Mouse (Mus musculus): ENCODE measurements around the gene Kdm4a. TPM values are rescaled to one million over a fixed set of nuclear protein-coding genes. Genes with fewer than 3 reads are reported as not detected.

Kdm4a gene
- polyA plus RNA-seq, 1 experiment from 2014 or later = 22.8 TPM

- Histone ChIP-seq H3K27me3 (replicated peaks; ENCODE audit: control insufficient read depth, insufficient read depth, low read length) (no peaks in the 10 kb centered on the region), H3K27ac (ENCODE audit: low read depth, low read length) (no peak overlapping the region), H3K9me3 (ENCODE audit: control insufficient read depth, low read length) (no peaks in the 10 kb centered on the region), H3K4me2 (no peak overlapping the region), H3K9ac (ENCODE audit: low read depth, low read length) (no peak overlapping the region), H3K4me1 (replicated peaks; ENCODE audit: control insufficient read depth, insufficient read depth, low read length) (no peaks in the 10 kb centered on the region), H3K4me3 (ENCODE audit: low read depth, low read length) (no peak overlapping the region), H3K36me3 (ENCODE audit: control insufficient read depth, insufficient read depth, low read length) (no peaks in the 10 kb centered on the region)
- DNase-seq (ENCODE audit: low spot score) = no peak
- 70% methylated on average over 6 of the region's 6 CpGs for WGBS
- ATAC-seq (replicated peaks; ENCODE audit: low FRiP score) = no peak
Observed at GRCm38 (mm10) chr4:118101497-118101896, 78.3 kb downstream of the Kdm4a start.

GRCm38 (mm10) chr4:118099637-118100364 lies 80.0 kb downstream of the Kdm4a start:
- Histone ChIP-seq H3K27ac (ENCODE audit: low read depth, low read length) (no peak overlapping the region), H3K9me3 (ENCODE audit: control insufficient read depth, low read length) (no peaks in the 10 kb centered on the region), H3K27me3 (replicated peaks; ENCODE audit: control insufficient read depth, insufficient read depth, low read length) (no peaks in the 10 kb centered on the region), H3K36me3 (ENCODE audit: control insufficient read depth, insufficient read depth, low read length) (no peaks in the 10 kb centered on the region), H3K9ac (ENCODE audit: low read depth, low read length) (no peak overlapping the region), H3K4me2 (no peak overlapping the region), H3K4me1 (replicated peaks; ENCODE audit: control insufficient read depth, insufficient read depth, low read length) (no peaks in the 10 kb centered on the region), H3K4me3 (ENCODE audit: low read depth, low read length) (no peak overlapping the region)
- DNase-seq (ENCODE audit: low spot score) (no peak), ATAC-seq (replicated peaks; ENCODE audit: low FRiP score) (no peak)
- WGBS = 72% methylated on average over 8 of the region's 8 CpGs

GRCm38 (mm10) chr4:118098571-118098970 lies 81.3 kb downstream of the Kdm4a start:
- ATAC-seq (replicated peaks; ENCODE audit: low FRiP score) (no peak), DNase-seq (ENCODE audit: low spot score) (no peak)
- Histone ChIP-seq H3K27ac (ENCODE audit: low read depth, low read length) (no peak overlapping the region), H3K4me2 (no peak overlapping the region), H3K4me3 (ENCODE audit: low read depth, low read length) (no peak overlapping the region), H3K9ac (ENCODE audit: low read depth, low read length) (no peak overlapping the region), H3K9me3 (ENCODE audit: control insufficient read depth, low read length) (no peaks in the 10 kb centered on the region), H3K36me3 (ENCODE audit: control insufficient read depth, insufficient read depth, low read length) (no peaks in the 10 kb centered on the region), H3K27me3 (replicated peaks; ENCODE audit: control insufficient read depth, insufficient read depth, low read length) (no peaks in the 10 kb centered on the region), H3K4me1 (replicated peaks; ENCODE audit: control insufficient read depth, insufficient read depth, low read length) (no peaks in the 10 kb centered on the region)
- WGBS = 94% methylated on average over 6 of the region's 6 CpGs

- no peak for ATAC-seq (replicated peaks; ENCODE audit: low FRiP score)
Observed at GRCm38 (mm10) chr4:118096069-118096468, 83.8 kb downstream of the Kdm4a start.

GRCm38 (mm10) chr4:118092784-118093457 lies 86.9 kb downstream of the Kdm4a start:
- Histone ChIP-seq H3K4me1 (replicated peaks; ENCODE audit: control insufficient read depth, insufficient read depth, low read length) (0 out of 2 replicates have a peak, but pooled peaks cover 2% of the 10 kb centered on the region), H3K27ac (ENCODE audit: low read depth, low read length) (no peak overlapping the region), H3K9ac (ENCODE audit: low read depth, low read length) (no peak overlapping the region), H3K27me3 (replicated peaks; ENCODE audit: control insufficient read depth, insufficient read depth, low read length) (no peaks in the 10 kb centered on the region), H3K36me3 (ENCODE audit: control insufficient read depth, insufficient read depth, low read length) (no peaks in the 10 kb centered on the region), H3K4me3 (ENCODE audit: low read depth, low read length) (no peak overlapping the region), H3K9me3 (ENCODE audit: control insufficient read depth, low read length) (no peaks in the 10 kb centered on the region), H3K4me2 (no peak overlapping the region)
- DNase-seq (ENCODE audit: low spot score) (no peak), ATAC-seq (replicated peaks; ENCODE audit: low FRiP score) (no peak)
- WGBS = 93% methylated on average over 11 of the region's 11 CpGs

More at GRCm38 (mm10) chr4:118096069-118096468, 83.8 kb downstream of the Kdm4a start:
- Histone ChIP-seq H3K27ac (ENCODE audit: low read depth, low read length) (no peak overlapping the region), H3K4me3 (ENCODE audit: low read depth, low read length) (no peak overlapping the region), H3K27me3 (replicated peaks; ENCODE audit: control insufficient read depth, insufficient read depth, low read length) (no peaks in the 10 kb centered on the region), H3K4me2 (no peak overlapping the region), H3K9ac (ENCODE audit: low read depth, low read length) (no peak overlapping the region), H3K4me1 (replicated peaks; ENCODE audit: control insufficient read depth, insufficient read depth, low read length) (no peaks in the 10 kb centered on the region), H3K36me3 (ENCODE audit: control insufficient read depth, insufficient read depth, low read length) (no peaks in the 10 kb centered on the region), H3K9me3 (ENCODE audit: control insufficient read depth, low read length) (no peaks in the 10 kb centered on the region)
- 74% methylated on average over 6 of the region's 6 CpGs for WGBS
- DNase-seq (ENCODE audit: low spot score) = no peak

- 0 out of 2 replicates have a peak, but pooled peaks cover 2% of the 10 kb centered on the region for H3K4me1 ChIP-seq (replicated peaks; ENCODE audit: control insufficient read depth, insufficient read depth, low read length)
- DNase-seq (ENCODE audit: low spot score) (no peak), ATAC-seq (replicated peaks; ENCODE audit: low FRiP score) (no peak)
- no peaks in the 10 kb centered on the region for H3K27me3 ChIP-seq (replicated peaks; ENCODE audit: control insufficient read depth, insufficient read depth, low read length)
- H3K9me3 ChIP-seq (ENCODE audit: control insufficient read depth, low read length) = no peaks in the 10 kb centered on the region
- no peak overlapping the region for H3K27ac ChIP-seq (ENCODE audit: low read depth, low read length)
- H3K4me3 ChIP-seq (ENCODE audit: low read depth, low read length) = no peak overlapping the region
- H3K36me3 ChIP-seq (ENCODE audit: control insufficient read depth, insufficient read depth, low read length) = no peaks in the 10 kb centered on the region
- no peak overlapping the region for H3K4me2 ChIP-seq
- no peak overlapping the region for H3K9ac ChIP-seq (ENCODE audit: low read depth, low read length)
- 90% methylated on average over 11 of the region's 11 CpGs for WGBS
Observed at GRCm38 (mm10) chr4:118090449-118090848, 89.4 kb downstream of the Kdm4a start.

GRCm38 (mm10) chr4:118089939-118090338 lies 89.9 kb downstream of the Kdm4a start:
- Histone ChIP-seq H3K36me3 (ENCODE audit: control insufficient read depth, insufficient read depth, low read length) (no peaks in the 10 kb centered on the region), H3K27ac (ENCODE audit: low read depth, low read length) (no peak overlapping the region), H3K27me3 (replicated peaks; ENCODE audit: control insufficient read depth, insufficient read depth, low read length) (no peaks in the 10 kb centered on the region), H3K9me3 (ENCODE audit: control insufficient read depth, low read length) (no peaks in the 10 kb centered on the region), H3K9ac (ENCODE audit: low read depth, low read length) (no peak overlapping the region), H3K4me3 (ENCODE audit: low read depth, low read length) (no peak overlapping the region), H3K4me2 (no peak overlapping the region), H3K4me1 (replicated peaks; ENCODE audit: control insufficient read depth, insufficient read depth, low read length) (0 out of 2 replicates have a peak, but pooled peaks cover 2% of the 10 kb centered on the region)
- DNase-seq (ENCODE audit: low spot score) = no peak
- no peak for ATAC-seq (replicated peaks; ENCODE audit: low FRiP score)
- WGBS = 36% methylated on average over 9 of the region's 9 CpGs

GRCm38 (mm10) chr4:118088771-118089170 lies 91.1 kb downstream of the Kdm4a start:
- 0 out of 2 replicates have a peak, but pooled peaks cover 2% of the 10 kb centered on the region for H3K4me1 ChIP-seq (replicated peaks; ENCODE audit: control insufficient read depth, insufficient read depth, low read length)
- H3K9ac ChIP-seq (ENCODE audit: low read depth, low read length) = no peak overlapping the region
- H3K4me2 ChIP-seq = no peak overlapping the region
- H3K36me3 ChIP-seq (ENCODE audit: control insufficient read depth, insufficient read depth, low read length) = no peaks in the 10 kb centered on the region
- DNase-seq (ENCODE audit: low spot score) (no peak), ATAC-seq (replicated peaks; ENCODE audit: low FRiP score) (no peak)
- no peaks in the 10 kb centered on the region for H3K27me3 ChIP-seq (replicated peaks; ENCODE audit: control insufficient read depth, insufficient read depth, low read length)
- H3K4me3 ChIP-seq (ENCODE audit: low read depth, low read length) = no peak overlapping the region
- no peaks in the 10 kb centered on the region for H3K9me3 ChIP-seq (ENCODE audit: control insufficient read depth, low read length)
- no peak overlapping the region for H3K27ac ChIP-seq (ENCODE audit: low read depth, low read length)
- WGBS = 63% methylated on average over 2 of the region's 2 CpGs
